Mouse (Mus musculus): ENCODE measurements around the gene Lor.

The Lor gene

DNA sequence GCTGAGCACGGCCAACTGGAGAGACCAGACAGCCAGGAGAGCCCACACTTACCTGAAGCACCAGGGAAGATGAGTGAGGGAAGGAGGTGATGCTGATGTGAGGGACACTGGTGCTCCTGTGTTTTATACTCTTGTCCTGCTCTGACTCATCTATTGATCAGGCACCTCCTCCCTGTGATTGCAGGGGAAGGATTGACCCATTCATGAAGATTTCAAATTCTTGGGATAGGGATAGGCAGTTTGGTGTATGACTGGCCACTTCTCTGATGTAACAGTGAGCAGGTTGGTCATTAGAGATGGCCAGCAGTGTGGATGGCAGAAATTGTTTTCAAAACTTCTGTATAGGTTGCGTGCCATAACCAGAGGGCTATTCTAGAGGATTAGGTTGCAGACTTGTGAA, at the start of gene Lor:
TSS of gene Lor (minus strand) at position 101 of the 400 bp plus-strand sequence.
- DNase-seq (ENCODE audit: inconsistent age in 2 of 2, low spot score in 1 of 2) = no peak

GRCm38 (mm10) chr3:92123847-92124246, 40.9 kb upstream of the Lor start, which contains the start of gene Prr9:
Gene Prr9, minus strand, starts transcription at chr3:92123947.
- DNase-seq (ENCODE audit: inconsistent age in 2 of 2, low spot score in 1 of 2) = no peak

DNA sequence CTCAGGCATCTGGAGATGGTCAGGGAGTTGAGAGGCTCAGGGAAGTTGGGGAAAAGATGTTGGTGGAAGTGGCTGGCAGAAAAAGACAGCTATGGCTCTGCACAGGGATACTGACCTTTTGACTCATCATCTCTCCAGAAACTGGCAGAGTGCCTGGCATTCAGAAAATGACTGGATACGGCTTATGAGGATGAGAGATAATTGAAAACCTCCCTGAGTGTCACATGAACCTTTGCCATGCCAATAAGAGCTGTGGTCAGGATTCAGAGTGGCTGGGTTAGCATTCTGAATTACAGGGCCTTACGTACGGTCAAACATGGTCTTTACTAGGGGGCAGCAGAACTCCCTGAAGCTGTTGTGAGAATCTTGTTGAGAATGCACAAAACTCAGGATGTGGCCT, 38.0 kb upstream of the Lor start:
- peak; percentile 38 to 76 for DNase-seq (ENCODE audit: inconsistent age in 2 of 2, low spot score in 1 of 2)

DNA sequence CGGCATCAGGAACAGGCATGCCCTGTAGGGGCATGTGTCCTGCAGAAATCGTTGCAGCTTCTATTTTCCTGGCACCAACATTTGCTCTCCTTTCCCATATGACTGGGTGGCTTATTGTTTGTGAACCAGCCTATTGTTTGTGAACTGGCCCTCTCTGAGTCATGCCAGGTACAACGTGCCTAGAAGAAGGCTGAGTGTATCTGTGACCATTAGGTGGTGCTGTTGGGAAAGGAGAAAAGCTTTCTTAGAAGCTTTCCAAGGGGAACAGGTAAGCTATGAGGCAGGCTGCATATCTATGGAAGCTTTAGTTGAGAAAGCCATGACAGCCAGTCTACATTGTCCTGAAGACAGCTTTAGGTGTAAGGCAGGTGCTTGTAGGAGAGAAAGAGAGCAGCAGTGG, 35.0 kb upstream of the Lor start:
- peak in 1 of 2 experiments; percentile 69 for DNase-seq (ENCODE audit: inconsistent age in 2 of 2, low spot score in 1 of 2)

- no peak for DNase-seq (ENCODE audit: inconsistent age in 2 of 2, low spot score in 1 of 2)
Measured at GRCm38 (mm10) chr3:92111526-92111925, 28.6 kb upstream of the Lor start.

- DNase-seq (ENCODE audit: inconsistent age in 2 of 2, low spot score in 1 of 2) = no peak
Measured at GRCm38 (mm10) chr3:92110790-92111189, 27.8 kb upstream of the Lor start.

DNA sequence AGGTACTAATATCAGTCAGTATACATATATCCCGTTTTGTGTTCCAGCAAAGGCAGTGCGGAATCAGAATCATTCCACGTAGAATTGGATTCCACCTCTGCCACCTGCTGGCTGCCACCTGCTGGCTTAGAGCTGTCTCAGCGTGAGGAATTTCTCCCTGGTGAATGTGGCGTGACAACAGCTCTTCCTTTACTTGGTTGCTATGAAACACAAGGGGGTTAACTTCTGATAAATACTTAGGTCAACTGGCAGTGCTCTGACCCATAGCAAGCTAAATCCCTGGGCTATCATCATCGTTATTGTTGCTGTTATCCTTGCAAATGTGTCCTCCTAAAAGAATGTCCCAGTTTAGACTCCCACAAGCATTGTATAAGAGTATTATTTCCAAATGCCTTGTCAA, 23.6 kb upstream of the Lor start:
- DNase-seq (ENCODE audit: inconsistent age in 2 of 2, low spot score in 1 of 2) = peak; percentile 14 to 60

DNA sequence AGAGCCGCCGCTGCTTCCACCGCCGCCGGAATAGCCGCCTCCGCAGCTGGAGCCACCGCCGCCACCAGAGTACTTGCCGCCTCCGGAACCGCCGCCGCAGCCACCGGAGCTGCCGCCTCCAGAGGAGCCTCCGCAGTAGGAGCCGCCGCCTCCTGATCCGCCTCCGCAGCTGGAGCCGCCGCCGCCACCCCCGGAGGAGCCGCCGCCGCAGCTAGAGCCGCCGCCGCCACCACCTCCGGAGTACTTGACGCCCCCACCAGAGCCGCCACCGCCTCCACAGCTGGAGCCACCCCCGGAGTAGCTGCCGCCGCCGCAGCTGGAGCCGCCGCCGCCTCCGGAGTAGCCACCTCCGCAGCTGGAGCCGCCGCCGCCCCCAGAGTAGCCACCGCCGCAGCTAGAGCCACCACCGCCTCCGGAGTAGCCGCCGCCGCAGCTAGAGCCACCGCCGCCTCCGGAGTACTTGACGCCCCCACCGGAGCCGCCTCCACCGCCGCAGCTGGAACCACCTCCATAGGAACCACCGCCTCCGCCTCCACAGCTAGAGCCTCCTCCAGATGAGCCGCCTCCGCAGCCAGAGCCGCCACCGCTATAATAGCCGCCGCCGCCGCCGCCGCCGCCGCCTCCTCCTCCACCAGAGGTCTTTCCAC, 1.5 kb downstream of the Lor start:
- DNase-seq (ENCODE audit: inconsistent age in 2 of 2, low spot score in 1 of 2) = peak; percentile 33 to 76

GRCm38 (mm10) chr3:92080462-92081284, 2.3 kb downstream of the Lor start:
- DNase-seq (ENCODE audit: inconsistent age in 2 of 2, low spot score in 1 of 2) = peak; percentile 80 to 93

DNA sequence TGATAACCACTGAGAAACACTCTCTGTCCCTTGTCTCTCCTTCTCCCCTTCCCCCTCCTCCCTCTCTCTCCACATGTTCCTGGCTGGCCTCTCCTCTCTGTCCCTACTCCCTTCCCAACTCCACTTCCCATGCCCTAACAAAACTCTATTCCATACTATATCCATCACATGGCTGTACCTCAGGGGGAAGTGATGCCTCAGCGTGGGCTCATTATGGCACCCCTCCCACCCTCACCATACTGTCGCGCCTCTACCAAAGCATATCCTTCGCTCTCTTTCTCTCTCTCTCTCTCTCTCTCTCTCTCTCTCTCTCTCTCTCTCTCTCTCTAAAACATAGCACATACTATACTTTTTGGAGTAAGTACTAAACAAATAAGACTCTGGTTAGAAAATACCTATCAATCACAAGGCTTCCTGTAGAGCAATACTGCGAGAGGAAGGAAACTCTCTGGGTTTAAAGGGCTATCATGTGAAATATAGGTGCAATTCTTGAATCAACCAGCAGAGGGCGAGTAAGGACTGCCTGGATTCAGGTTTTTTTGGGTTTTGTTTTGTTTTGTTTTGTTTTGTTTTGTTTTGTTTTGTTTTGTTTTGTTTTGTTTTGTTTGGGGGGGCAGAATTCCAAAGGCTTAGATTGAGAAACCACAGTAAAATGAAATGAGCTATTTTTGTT, 32.4 kb downstream of the Lor start:
- DNase-seq (ENCODE audit: inconsistent age in 2 of 2, low spot score in 1 of 2) = peak in 1 of 2 experiments; percentile 72

- DNase-seq (ENCODE audit: inconsistent age in 2 of 2, low spot score in 1 of 2) = no peak
Measured at GRCm38 (mm10) chr3:92033892-92034291, 49.0 kb downstream of the Lor start.

GRCm38 (mm10) chr3:92033203-92033602, 49.7 kb downstream of the Lor start:
- no peak for DNase-seq (ENCODE audit: inconsistent age in 2 of 2, low spot score in 1 of 2)

All from adrenal gland, adult (tissue).